Mouse (Mus musculus) kidney, adult 2 months (tissue): ENCODE results near the gene Zmym2.

ENCODE experiments used
- CTCF ChIP-seq: fragments of 200-500 bp; conservative IDR thresholded peaks from 2 replicates; pipeline ENCODE4 v1.5.1; 2011; ENCODE audit warnings: low read depth, mild to moderate bottlenecking, control low read depth, low read length, moderate library complexity, mixed read lengths; ENCODE audit not compliant: insufficient read depth, insufficient read length
- POLR2A ChIP-seq: fragments of 200-500 bp; IDR thresholded peaks from one replicate; pipeline ENCODE4 v1.6.1; 2011; ENCODE audit warnings: low read depth, low read length, control low read depth

GRCm38 (mm10) chr14:56954393-56954792, 67.9 kb downstream of the Zmym2 start:
- TF ChIP-seq CTCF (no peak), POLR2A (no peak)
